Mouse (Mus musculus) testis, postnatal 14 days (tissue): ENCODE data around the gene Krt31.

Experiments
- DNase-seq: peaks from one replicate; pipeline ENCODE4 v3.0.0; 2021; ENCODE audit warnings: low spot score

Gene Krt31

DNA sequence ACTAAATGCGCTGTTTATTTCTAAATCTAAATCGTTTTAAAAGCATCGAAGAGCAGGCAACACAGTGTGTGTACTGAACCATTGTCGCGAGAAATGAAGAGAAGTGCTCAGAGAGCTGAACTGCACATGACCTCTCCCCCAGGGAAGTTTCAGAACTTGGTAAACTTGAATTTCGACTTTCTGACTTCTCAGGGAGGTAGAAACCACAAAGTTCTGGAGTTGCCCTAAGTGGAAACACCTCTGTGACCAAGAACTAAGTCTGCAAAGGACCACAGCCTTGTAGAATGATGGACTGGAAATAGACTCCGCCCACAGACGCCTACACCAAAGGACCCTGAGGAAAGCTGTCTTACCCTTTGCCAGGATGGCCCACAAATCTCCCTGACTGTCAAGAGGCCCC is 44.4 kb downstream of the Krt31 start:
- no peak for DNase-seq

DNA sequence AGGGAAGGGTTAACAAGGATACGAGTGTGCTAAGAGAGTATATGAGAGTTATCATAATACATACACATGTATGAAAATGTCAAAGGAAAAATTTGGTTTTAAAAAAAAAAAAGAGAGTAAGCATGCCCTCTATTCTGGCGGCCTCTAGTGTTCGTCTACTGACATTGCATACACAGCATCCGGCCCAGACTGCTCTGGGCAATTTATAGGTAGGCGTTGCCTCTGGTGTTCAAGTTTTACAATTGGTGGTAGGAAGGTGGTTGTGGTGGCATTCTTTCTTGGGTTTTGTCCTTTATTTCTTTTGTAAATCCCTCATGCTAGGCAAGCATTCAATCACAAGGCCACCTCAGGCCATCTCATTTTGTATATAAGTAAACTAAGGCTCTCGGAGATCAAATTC is 45.5 kb downstream of the Krt31 start:
- DNase-seq: no peak

GRCm38 (mm10) chr11:99999091-99999490 is 51.3 kb downstream of the Krt31 start:
- DNase-seq: no peak
